Mouse (Mus musculus) limb, embryonic 10.5 days (tissue): ENCODE data around the gene Anapc16. TPM values are rescaled to one million over a fixed set of nuclear protein-coding genes. Genes with fewer than 3 reads are reported as not detected.

Experiments
- DNase-seq: peaks from one replicate; pipeline ENCODE4 v3.0.0-alpha.2; 2017; ENCODE audit warnings: low spot score
- H3K27ac ChIP-seq: fragments of 300-500 bp; sonication (generic); 2 replicates; pipeline ENCODE4 v1.5.1; 2016; ENCODE audit warnings: mild to moderate bottlenecking
- H3K27me3 ChIP-seq: fragments of 300-500 bp; sonication (generic); 2 replicates; pipeline ENCODE4 v1.6.1; 2016; ENCODE audit warnings: low read depth, mild to moderate bottlenecking; ENCODE audit not compliant: poor library complexity, severe bottlenecking
- H3K36me3 ChIP-seq: fragments of 300-500 bp; sonication (generic); 2 replicates; pipeline ENCODE4 v1.6.1; 2016; ENCODE audit warnings: mild to moderate bottlenecking, moderate library complexity
- H3K4me1 ChIP-seq: fragments of 300-500 bp; sonication (generic); 2 replicates; pipeline ENCODE4 v1.6.1; 2016
- H3K4me3 ChIP-seq: fragments of 300-500 bp; sonication (generic); 2 replicates; pipeline ENCODE4 v1.5.1; 2016; ENCODE audit warnings: mild to moderate bottlenecking, moderate library complexity
- H3K9me3 ChIP-seq: fragments of 300-500 bp; sonication (generic); replicated peaks from 2 replicates; pipeline ENCODE4 v1.6.1; 2016; ENCODE audit warnings: mild to moderate bottlenecking
- WGBS: fragments of 180-500 bp; shearing (Covaris S2); methylation state at CpG from one replicate; pipeline ENCODE4 v1.1.7; 2016; 5-methylcytosine and 5-hydroxymethylcytosine counted together
- polyA plus RNA-seq: library from polyadenylated mRNA; unstranded; fragments of >200 nt; fragmentation: Nextera tagmentation; extraction: Ambion mirVana; gene quantifications from 2 replicates; pipeline ENCODE4 v1.2.1, GENCODE M21; 2016

The Anapc16 gene
- polyA plus RNA-seq, 1 experiment from 2014 or later: 111 TPM

- Histone ChIP-seq H3K27ac (peak overlapping the region; percentile 96), H3K36me3 (no peaks in the 10 kb centered on the region), H3K4me3 (peak overlapping the region; percentile 40; the same call in 1 of the 2 replicates), H3K4me1 (peaks cover 47% of the 10 kb centered on the region), H3K9me3 (no peaks in the 10 kb centered on the region), H3K27me3 (no peaks in the 10 kb centered on the region)
- peak; percentile 50 for DNase-seq
- 49% methylated on average over 9 of the region's 9 CpGs for WGBS
These were observed 37.6 kb downstream of the Anapc16 start for GRCm38 (mm10) chr10:59965362-59965695.

GRCm38 (mm10) chr10:59964504-59965361, 38.2 kb downstream of the Anapc16 start:
- Histone ChIP-seq H3K4me3 (peak overlapping the region; percentile 40), H3K4me1 (peaks cover 41% of the 10 kb centered on the region), H3K9me3 (no peaks in the 10 kb centered on the region), H3K27me3 (no peaks in the 10 kb centered on the region), H3K36me3 (no peaks in the 10 kb centered on the region), H3K27ac (peak overlapping the region; percentile 96)
- peak; percentile 82 for DNase-seq
- WGBS: 3% methylated on average over 23 of the region's 23 CpGs

- H3K4me3 ChIP-seq: no peak overlapping the region
- DNase-seq: no peak
- peaks cover 41% of the 10 kb centered on the region for H3K4me1 ChIP-seq
- H3K9me3 ChIP-seq: no peaks in the 10 kb centered on the region
- H3K27ac ChIP-seq: peak overlapping the region; percentile 96
- H3K27me3 ChIP-seq: peaks cover 7% of the 10 kb centered on the region
- no peaks in the 10 kb centered on the region for H3K36me3 ChIP-seq
- WGBS: 48% methylated on average over 2 of the region's 2 CpGs
These were observed 39.3 kb downstream of the Anapc16 start for GRCm38 (mm10) chr10:59963609-59964008.

- H3K27me3 ChIP-seq: peaks cover 34% of the 10 kb centered on the region
- peaks cover 38% of the 10 kb centered on the region for H3K4me1 ChIP-seq
- H3K9me3 ChIP-seq: no peaks in the 10 kb centered on the region
- H3K27ac ChIP-seq: no peak overlapping the region
- no peak for DNase-seq
- no peaks in the 10 kb centered on the region for H3K36me3 ChIP-seq
- 75% methylated on average over 12 of the region's 12 CpGs for WGBS
- no peak overlapping the region for H3K4me3 ChIP-seq
These were observed 43.4 kb downstream of the Anapc16 start for GRCm38 (mm10) chr10:59959517-59959916.

- DNase-seq: no peak
- no peaks in the 10 kb centered on the region for H3K9me3 ChIP-seq
- 38% methylated on average over 5 of the region's 5 CpGs for WGBS
- H3K36me3 ChIP-seq: no peaks in the 10 kb centered on the region
- peaks cover 34% of the 10 kb centered on the region for H3K27me3 ChIP-seq
- peaks cover 29% of the 10 kb centered on the region for H3K4me1 ChIP-seq
- H3K27ac ChIP-seq: no peak overlapping the region
- H3K4me3 ChIP-seq: no peak overlapping the region
These were observed 44.5 kb downstream of the Anapc16 start for GRCm38 (mm10) chr10:59958458-59958857.

GRCm38 (mm10) chr10:59957171-59958149, 45.5 kb downstream of the Anapc16 start:
- Histone ChIP-seq H3K27ac (peak overlapping the region; percentile 56), H3K36me3 (no peaks in the 10 kb centered on the region), H3K27me3 (peaks cover 34% of the 10 kb centered on the region), H3K4me3 (peak overlapping the region; percentile 29), H3K9me3 (no peaks in the 10 kb centered on the region), H3K4me1 (peaks cover 35% of the 10 kb centered on the region)
- DNase-seq: no peak
- 12% methylated on average over 25 of the region's 25 CpGs for WGBS

GRCm38 (mm10) chr10:59956681-59957080, 46.3 kb downstream of the Anapc16 start:
- H3K4me1 ChIP-seq: peaks cover 39% of the 10 kb centered on the region
- DNase-seq: no peak
- H3K36me3 ChIP-seq: no peaks in the 10 kb centered on the region
- H3K4me3 ChIP-seq: no peak overlapping the region
- H3K27me3 ChIP-seq: peaks cover 34% of the 10 kb centered on the region
- 62% methylated on average over 5 of the region's 5 CpGs for WGBS
- no peaks in the 10 kb centered on the region for H3K9me3 ChIP-seq
- H3K27ac ChIP-seq: peak overlapping the region; percentile 56; the same call in 1 of the 2 replicates

GRCm38 (mm10) chr10:59953564-59954039, 49.3 kb downstream of the Anapc16 start:
- H3K9me3 ChIP-seq: no peaks in the 10 kb centered on the region
- H3K36me3 ChIP-seq: peaks cover 17% of the 10 kb centered on the region
- WGBS: 33% methylated on average over 7 of the region's 7 CpGs
- no peak overlapping the region for H3K4me3 ChIP-seq
- peaks cover 59% of the 10 kb centered on the region for H3K4me1 ChIP-seq
- peaks cover 27% of the 10 kb centered on the region for H3K27me3 ChIP-seq
- DNase-seq: no peak
- H3K27ac ChIP-seq: peak overlapping the region; percentile 26; the same call in 1 of the 2 replicates

GRCm38 (mm10) chr10:59952781-59953563, 50.0 kb downstream of the Anapc16 start:
- peaks cover 55% of the 10 kb centered on the region for H3K4me1 ChIP-seq
- no peaks in the 10 kb centered on the region for H3K9me3 ChIP-seq
- H3K4me3 ChIP-seq: peak overlapping the region; percentile 73
- H3K36me3 ChIP-seq: peaks cover 17% of the 10 kb centered on the region
- H3K27ac ChIP-seq: peak overlapping the region; percentile 95
- 17% methylated on average over 16 of the region's 16 CpGs for WGBS
- DNase-seq: peak; percentile 50
- peaks cover 21% of the 10 kb centered on the region for H3K27me3 ChIP-seq

- under 1% methylated on average over 31 of the region's 31 CpGs for WGBS
- peaks cover 17% of the 10 kb centered on the region for H3K36me3 ChIP-seq
- H3K9me3 ChIP-seq: no peaks in the 10 kb centered on the region
- peaks cover 14% of the 10 kb centered on the region for H3K27me3 ChIP-seq
- H3K4me3 ChIP-seq: peak overlapping the region; percentile 73
- H3K27ac ChIP-seq: peak overlapping the region; percentile 95
- peak; percentile 84 for DNase-seq
- peaks cover 47% of the 10 kb centered on the region for H3K4me1 ChIP-seq
These were observed 50.7 kb downstream of the Anapc16 start for GRCm38 (mm10) chr10:59952152-59952780.

- Histone ChIP-seq H3K27me3 (peaks cover 6% of the 10 kb centered on the region), H3K36me3 (peaks cover 17% of the 10 kb centered on the region), H3K9me3 (no peaks in the 10 kb centered on the region), H3K4me1 (peaks cover 44% of the 10 kb centered on the region), H3K4me3 (peak within 1 kb of the TSS; percentile 73), H3K27ac (peak within 1 kb of the TSS; percentile 95)
- under 1% methylated on average over 71 of the region's 76 CpGs for WGBS
- peak; percentile 99 for DNase-seq
These were observed 51.5 kb downstream of the Anapc16 start, which contains the start of gene Ddit4 for GRCm38 (mm10) chr10:59951211-59952151. Ddit4 (minus strand) TSS chr10:59951834.
